Mouse (Mus musculus) B cell, adult 67 days (primary cell): ENCODE measurements around the gene Gm11237. TPM values are rescaled to one million over a fixed set of nuclear protein-coding genes. Genes with fewer than 3 reads are reported as not detected.

ENCODE experiments used
- total RNA-seq, 2 experiments: library from RNA; stranded (reverse); gene quantifications; 4 replicates each; pipeline ENCODE4 v1.2.4; 2023

The Gm11237 gene
- not detected for total RNA-seq

GRCm38 (mm10) chr4:73622684-73623083 is at the start of gene Gm11237:
TSS of gene Gm11237 (plus strand) at chr4:73622984.

DNA sequence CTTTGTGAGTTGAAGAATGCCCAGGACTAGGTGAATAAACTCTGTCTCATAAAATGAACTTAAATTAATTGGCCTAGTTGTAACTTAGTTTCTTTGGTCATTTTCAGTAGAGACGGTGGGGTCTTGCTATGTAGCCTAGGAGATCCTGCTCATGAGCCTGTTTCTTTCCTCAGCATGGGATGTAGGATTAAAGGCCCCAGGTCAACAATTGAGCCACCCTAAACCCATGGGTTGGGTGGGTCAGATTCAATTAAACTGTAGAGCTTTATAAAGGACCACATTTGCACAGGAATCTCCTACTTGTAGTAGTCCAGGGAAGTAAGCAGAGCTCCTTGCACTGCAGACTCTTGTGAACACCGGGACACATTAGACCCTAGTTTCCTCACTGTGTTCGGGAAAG is 15.2 kb upstream of the Gm11237 start, which contains the start of gene Gm11238:
Gene Gm11238, plus strand, starts transcription at position 301 of the 400 bp plus-strand sequence.

DNA sequence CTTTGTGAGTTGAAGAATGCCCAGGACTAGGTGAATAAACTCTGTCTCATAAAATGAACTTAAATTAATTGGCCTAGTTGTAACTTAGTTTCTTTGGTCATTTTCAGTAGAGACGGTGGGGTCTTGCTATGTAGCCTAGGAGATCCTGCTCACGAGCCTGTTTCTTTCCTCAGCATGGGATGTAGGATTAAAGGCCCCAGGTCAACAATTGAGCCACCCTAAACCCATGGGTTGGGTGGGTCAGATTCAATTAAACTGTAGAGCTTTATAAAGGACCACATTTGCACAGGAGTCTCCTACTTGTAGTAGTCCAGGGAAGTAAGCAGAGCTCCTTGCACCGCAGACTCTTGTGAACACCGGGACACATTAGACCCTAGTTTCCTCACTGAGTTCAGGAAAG is 15.0 kb downstream of the Gm11237 start, which contains the start of gene Gm11236:
Gene Gm11236, plus strand, starts transcription at position 301 of the 400 bp plus-strand sequence.

DNA sequence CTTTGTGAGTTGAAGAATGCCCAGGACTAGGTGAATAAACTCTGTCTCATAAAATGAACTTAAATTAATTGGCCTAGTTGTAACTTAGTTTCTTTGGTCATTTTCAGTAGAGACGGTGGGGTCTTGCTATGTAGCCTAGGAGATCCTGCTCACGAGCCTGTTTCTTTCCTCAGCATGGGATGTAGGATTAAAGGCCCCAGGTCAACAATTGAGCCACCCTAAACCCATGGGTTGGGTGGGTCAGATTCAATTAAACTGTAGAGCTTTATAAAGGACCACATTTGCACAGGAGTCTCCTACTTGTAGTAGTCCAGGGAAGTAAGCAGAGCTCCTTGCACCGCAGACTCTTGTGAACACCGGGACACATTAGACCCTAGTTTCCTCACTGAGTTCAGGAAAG is 45.3 kb downstream of the Gm11237 start, which contains the start of gene Gm11239:
Gene Gm11239, plus strand, starts transcription at position 301 of the 400 bp plus-strand sequence.

Other genes with a start within 250 kb of the Gm11237 start
- not detected for gene Gm11487, start 217.9 kb upstream of the Gm11237 start, total RNA-seq
- not detected for gene Gm11238, start 15.1 kb upstream of the Gm11237 start, total RNA-seq
- gene Gm11236, start 15.1 kb downstream of the Gm11237 start, total RNA-seq: not detected
- gene Gm11239, start 45.4 kb downstream of the Gm11237 start, total RNA-seq: not detected
- gene Gm428, start 60.5 kb downstream of the Gm11237 start, total RNA-seq: not detected
- not detected for gene Rasef, start 168.0 kb downstream of the Gm11237 start, total RNA-seq